Mouse (Mus musculus) stomach, postnatal 0 days (tissue): ENCODE results near the gene 4930432M17Rik. TPM values are rescaled to one million over a fixed set of nuclear protein-coding genes. Genes with fewer than 3 reads are reported as not detected.

ENCODE experiments used
- ATAC-seq: fragments of 200-750 bp; cut with Nextera tagmentation; 2 replicates; pipeline ENCODE4 v1.8.0; 2017; ENCODE audit not compliant: low FRiP score, low TSS enrichment
- DNase-seq: peaks from one replicate; pipeline ENCODE4 v3.0.0-alpha.2; 2016; ENCODE audit warnings: low spot score
- H3K27ac ChIP-seq: fragments of 300-500 bp; sonication (generic); replicated peaks from 2 replicates; pipeline ENCODE4 v1.5.1; 2014; ENCODE audit warnings: mild to moderate bottlenecking, control low read depth
- H3K27me3 ChIP-seq: fragments of 300-500 bp; sonication (generic); 2 replicates; pipeline ENCODE4 v1.6.1; 2014; ENCODE audit warnings: low read length; ENCODE audit not compliant: control insufficient read depth, insufficient read depth
- H3K36me3 ChIP-seq: fragments of 300-500 bp; sonication (generic); 2 replicates; pipeline ENCODE4 v1.6.1; 2014; ENCODE audit warnings: low read length, mixed read lengths; ENCODE audit not compliant: control insufficient read depth, insufficient read depth
- H3K4me1 ChIP-seq: fragments of 300-500 bp; sonication (generic); replicated peaks from 2 replicates; pipeline ENCODE4 v1.6.1; 2014; ENCODE audit warnings: antibody characterized with exemption; ENCODE audit not compliant: control insufficient read depth, insufficient read depth
- H3K4me2 ChIP-seq: fragments of 300-500 bp; sonication (generic); replicated peaks from 2 replicates; pipeline ENCODE4 v1.6.1; 2014; ENCODE audit warnings: low read depth, mild to moderate bottlenecking, control low read depth, moderate library complexity
- H3K4me3 ChIP-seq: fragments of 300-500 bp; sonication (generic); 2 replicates; pipeline ENCODE4 v1.5.1; 2014; ENCODE audit warnings: low read depth, low read length, control low read depth
- H3K9ac ChIP-seq: fragments of 300-500 bp; sonication (generic); 2 replicates; pipeline ENCODE4 v1.6.1; 2014; ENCODE audit warnings: mild to moderate bottlenecking, low read length, control low read depth, mixed read lengths
- H3K9me3 ChIP-seq: fragments of 300-500 bp; sonication (generic); 2 replicates; pipeline ENCODE4 v1.6.1; 2016; ENCODE audit warnings: low read length; ENCODE audit not compliant: control insufficient read depth
- CTCF ChIP-seq: IDR thresholded peaks from 2 replicates; pipeline ENCODE4 v1.5.1; 2016; ENCODE audit warnings: antibody characterized with exemption, low read depth, mild to moderate bottlenecking, moderate library complexity
- EP300 ChIP-seq: optimal IDR thresholded peaks from 2 replicates; pipeline ENCODE3; 2016; ENCODE audit warnings: antibody characterized with exemption
- WGBS: fragments of 180-500 bp; shearing (Covaris S2); extraction: QIAGEN DNeasy Blood & Tissue Kit; methylation state at CpG from one replicate; pipeline ENCODE4 v1.1.7; 2014; 5-methylcytosine and 5-hydroxymethylcytosine counted together
- polyA plus RNA-seq: library from polyadenylated mRNA; unstranded; fragments of >200 nt; fragmentation: Nextera tagmentation; extraction: Ambion mirVana; gene quantifications from 2 replicates; pipeline ENCODE4 v1.2.1, GENCODE M21; 2015

Gene 4930432M17Rik
- polyA plus RNA-seq, 1 experiment from 2014 or later = not detected

GRCm38 (mm10) chr3:121725651-121726050 is 55.1 kb downstream of the 4930432M17Rik start:
- Histone ChIP-seq H3K36me3 (0 out of 2 replicates have a peak, but pooled peaks cover 2% of the 10 kb centered on the region), H3K27me3 (no peaks in the 10 kb centered on the region), H3K9ac (no peak overlapping the region), H3K9me3 (no peaks in the 10 kb centered on the region), H3K4me2 (peak overlapping the region; percentile 91; the same call in 1 of the 2 replicates), H3K4me3 (no peak overlapping the region; the same call in 1 of the 2 replicates), H3K4me1 (no peaks in the 10 kb centered on the region), H3K27ac (no peak overlapping the region)
- no peak for TF ChIP-seq EP300
- no peak for TF ChIP-seq CTCF
- no peak for ATAC-seq
- WGBS = 46% methylated on average over 10 of the region's 10 CpGs
- DNase-seq = no peak

GRCm38 (mm10) chr3:121729678-121730077 is 59.1 kb downstream of the 4930432M17Rik start:
- no peak overlapping the region for H3K27ac ChIP-seq
- H3K9me3 ChIP-seq = no peaks in the 10 kb centered on the region
- ATAC-seq = no peak
- 73% methylated on average over 4 of the region's 4 CpGs for WGBS
- no peaks in the 10 kb centered on the region for H3K4me1 ChIP-seq
- DNase-seq = peak; percentile 2
- no peak overlapping the region for H3K9ac ChIP-seq
- H3K36me3 ChIP-seq = 0 out of 2 replicates have a peak, but pooled peaks cover 2% of the 10 kb centered on the region
- H3K27me3 ChIP-seq = no peaks in the 10 kb centered on the region
- H3K4me3 ChIP-seq = no peak overlapping the region
- no peak for TF ChIP-seq CTCF
- no peak for TF ChIP-seq EP300
- H3K4me2 ChIP-seq = no peak overlapping the region

Other genes starting within 250 kb of the 4930432M17Rik start
- 280 and 301 TPM in 2 replicates for gene Cnn3, start 244.3 kb upstream of the 4930432M17Rik start, polyA plus RNA-seq
- 42.7 and 44.8 TPM in 2 replicates for gene Slc44a3, start 138.4 kb upstream of the 4930432M17Rik start, polyA plus RNA-seq
- gene F3, start 52.8 kb downstream of the 4930432M17Rik start, polyA plus RNA-seq = 26.8 and 29.2 TPM in 2 replicates
- gene Abcd3, start 144.5 kb downstream of the 4930432M17Rik start, polyA plus RNA-seq = 115 and 118 TPM in 2 replicates